Mouse (Mus musculus) 3134 (cell line): ENCODE data around the gene Adgrg2.

Experiments used
- DNase-seq: peaks from one replicate; pipeline ENCODE4 v3.0.0-alpha.2; 2011; ENCODE audit warnings: low spot score; ENCODE audit not compliant: insufficient read length; ENCODE audit errors: extremely low read depth

Gene Adgrg2

DNA sequence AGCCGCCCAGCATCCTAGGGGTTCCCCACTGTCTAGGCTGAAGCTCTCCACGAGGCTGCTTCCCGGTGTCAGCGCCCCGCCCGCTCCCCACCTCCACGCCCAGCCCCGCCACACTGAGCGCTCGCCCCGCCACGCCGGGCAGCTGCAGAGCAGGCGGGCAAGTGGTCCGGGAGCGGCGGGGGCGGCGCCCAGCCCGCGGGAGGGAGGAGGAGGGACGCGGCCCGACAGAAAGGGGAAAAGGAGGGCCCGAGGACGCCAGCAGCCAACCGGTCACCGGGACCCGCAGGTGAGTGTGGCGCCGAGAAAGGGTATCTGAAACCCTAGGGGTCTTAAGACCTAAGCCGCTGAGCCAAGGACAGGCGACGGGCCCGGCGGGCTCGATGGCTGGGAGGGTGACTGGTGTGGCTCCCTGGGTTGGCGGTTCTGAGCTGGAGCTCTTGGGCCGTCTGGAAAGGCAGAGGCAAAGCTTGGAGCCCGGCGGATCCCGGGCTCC, at the start of gene Adgrg2:
Gene Adgrg2, plus strand, starts transcription at position 227 of the 493 bp plus-strand sequence.
- peak; percentile 5 for DNase-seq

DNA sequence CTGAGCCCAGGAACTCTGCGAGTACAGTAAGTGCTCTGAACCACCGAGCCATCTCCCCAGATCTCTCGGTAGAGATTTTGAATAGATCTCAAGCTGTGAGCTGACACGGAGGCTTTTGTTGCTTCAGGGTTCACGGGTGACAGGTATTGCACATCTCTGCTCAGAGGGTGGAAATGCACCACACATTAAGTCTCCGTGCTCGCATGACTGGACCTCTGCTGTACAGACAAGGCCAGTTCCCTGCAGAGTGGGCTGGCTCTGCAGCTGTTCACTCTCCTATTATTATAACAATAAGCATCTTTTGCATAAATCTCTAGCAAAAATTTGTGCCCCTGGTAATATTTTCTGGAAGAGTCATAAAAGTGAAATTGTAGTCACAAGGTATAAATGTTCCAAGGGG, 39.5 kb upstream of the Adgrg2 start:
- DNase-seq: no peak

DNA sequence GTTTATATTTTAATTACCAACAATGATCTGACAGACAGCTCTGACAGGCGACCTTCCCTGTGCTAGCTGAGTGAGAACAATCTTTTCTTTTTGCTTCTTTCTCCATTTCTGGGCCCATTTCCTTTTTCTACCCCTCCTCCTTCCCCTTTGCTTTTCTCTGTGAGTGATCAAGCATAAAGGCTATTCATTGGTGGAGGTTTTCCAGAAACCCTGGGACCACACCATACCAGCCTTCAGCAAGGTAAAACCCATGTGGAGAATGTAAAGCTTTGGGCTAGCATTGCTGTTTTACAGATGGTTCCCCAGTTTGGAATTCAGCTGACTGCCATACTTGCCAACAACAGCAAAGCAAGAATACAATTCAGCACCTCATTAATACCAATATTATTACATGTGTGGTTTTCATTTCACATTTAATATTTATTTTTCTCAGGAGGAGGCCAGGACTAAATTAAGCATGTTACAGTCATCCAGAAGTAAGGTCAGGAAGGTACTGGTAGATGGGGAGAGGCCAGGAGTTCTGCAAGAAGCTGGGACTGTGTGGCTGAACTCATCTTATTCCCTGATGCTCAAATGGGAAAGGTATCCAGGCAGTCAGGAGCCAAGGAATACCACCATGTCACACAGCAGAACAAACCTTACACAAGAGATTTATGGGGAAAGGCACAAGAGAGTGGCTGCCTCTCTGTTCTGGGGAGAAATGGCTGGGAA, 38.4 kb upstream of the Adgrg2 start:
- no peak for DNase-seq

DNA sequence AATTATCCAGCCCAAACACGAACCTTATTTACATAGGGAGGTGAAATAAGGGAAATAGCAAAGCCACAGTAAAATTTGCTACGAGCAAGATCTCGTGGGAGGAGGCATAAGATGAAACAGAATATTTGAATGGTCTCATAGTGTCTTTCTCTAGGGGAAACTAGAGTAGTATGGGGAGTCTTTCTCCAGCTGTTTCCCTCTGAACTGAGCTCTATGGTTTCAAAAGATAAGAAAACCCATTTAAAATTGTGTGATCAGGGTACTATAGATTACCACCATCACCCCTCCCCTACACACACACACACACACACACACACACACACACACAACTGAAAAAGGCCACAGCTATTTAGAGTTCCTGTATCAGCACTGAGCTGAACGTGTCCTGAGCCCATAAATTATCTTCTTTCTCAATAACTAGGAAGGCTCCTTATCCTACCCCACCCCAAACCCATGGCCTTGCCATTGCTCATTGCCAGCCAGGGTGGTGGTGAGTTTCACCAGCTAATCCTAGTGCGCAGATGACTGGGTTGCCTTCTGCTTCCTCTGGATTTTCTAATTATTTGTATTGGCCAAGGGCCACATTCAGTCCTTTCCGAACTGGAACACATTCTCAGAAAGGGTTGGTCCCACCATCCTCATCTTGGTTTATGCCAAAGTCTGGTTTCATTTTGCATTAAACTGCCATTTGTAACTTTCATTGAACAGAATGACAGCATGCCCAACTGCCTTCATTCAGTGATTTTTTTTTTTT, 5.6 kb upstream of the Adgrg2 start:
- DNase-seq: no peak

DNA sequence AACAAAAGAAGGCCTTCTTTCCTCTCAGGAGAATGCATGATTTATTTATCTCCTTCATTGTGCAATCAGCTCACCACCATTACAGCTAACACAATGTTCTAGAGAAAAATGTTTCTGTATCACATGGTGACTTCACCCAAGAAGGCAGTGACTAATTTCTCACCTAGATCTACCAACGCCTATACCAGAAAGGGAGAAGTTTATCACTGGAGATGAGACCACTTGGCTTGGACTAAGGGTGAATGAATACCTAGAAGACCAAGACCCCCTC, 5.1 kb upstream of the Adgrg2 start:
- no peak for DNase-seq

DNA sequence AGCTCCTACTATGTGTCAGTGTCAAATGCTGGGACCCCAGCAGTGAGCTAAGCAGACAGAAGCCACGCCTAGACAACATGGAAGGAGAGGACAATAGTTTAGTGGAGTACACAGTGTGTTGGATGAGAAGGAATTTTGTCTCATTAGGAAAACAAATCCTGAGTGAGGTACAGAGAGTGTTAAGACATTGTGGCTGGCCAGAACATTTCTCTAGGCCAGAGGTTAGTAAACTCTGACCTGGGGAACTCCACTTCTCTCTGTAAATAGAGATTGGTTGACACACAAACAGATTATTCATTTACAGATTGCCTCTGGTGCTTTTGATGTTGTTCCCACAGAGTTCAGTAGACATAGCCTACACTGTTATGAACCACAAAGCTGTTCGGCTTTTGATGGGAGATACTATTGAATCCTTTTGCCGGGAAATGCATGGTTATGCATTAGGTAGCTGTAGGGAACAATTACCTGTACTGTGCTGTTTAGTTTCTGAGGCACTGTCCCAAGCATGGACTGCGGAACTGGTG, 22.5 kb downstream of the Adgrg2 start:
- DNase-seq: no peak

DNA sequence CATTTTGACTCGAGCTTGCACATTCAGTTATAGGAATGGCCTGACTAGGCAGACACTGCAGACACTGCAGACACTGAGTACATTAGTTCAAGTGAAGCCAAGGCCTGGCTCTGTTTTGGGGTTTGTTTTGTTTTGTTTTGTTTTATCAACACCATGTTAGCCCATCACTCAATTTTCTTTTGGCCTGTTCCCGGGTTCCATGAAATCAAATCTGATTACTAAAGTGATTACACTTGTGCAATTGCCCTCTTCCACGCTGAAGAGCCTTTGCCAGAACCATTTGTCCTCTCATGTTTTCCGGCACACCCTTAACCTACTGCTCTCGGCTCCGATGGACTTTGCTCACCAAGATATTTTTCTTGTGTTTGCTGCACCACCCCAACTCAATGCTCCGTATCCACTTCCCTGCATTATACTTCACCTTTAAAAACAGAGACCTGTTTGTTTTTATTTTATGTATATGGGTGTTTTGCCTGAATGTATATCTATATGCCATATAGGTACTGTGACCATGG, 23.4 kb downstream of the Adgrg2 start:
- no peak for DNase-seq

DNA sequence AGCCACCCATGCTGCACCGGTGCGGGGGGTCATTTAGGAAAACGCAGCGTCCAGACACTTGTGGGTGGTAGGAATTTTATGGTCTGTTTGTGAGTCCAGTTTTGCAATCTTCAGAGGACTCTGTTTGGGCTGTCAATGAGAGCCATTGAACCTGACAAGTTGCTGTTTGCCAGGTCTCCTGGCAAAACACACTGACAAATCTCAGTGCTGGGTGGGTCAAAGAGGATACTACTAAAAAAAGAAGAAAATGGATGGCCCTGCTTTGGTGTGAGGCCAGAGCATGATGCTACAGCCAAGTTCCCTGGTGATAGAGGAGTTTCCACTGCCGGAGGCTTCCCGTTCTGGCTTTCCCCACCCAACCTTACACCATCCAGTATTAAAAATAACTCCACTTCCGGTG, 27.9 kb downstream of the Adgrg2 start:
- no peak for DNase-seq

DNA sequence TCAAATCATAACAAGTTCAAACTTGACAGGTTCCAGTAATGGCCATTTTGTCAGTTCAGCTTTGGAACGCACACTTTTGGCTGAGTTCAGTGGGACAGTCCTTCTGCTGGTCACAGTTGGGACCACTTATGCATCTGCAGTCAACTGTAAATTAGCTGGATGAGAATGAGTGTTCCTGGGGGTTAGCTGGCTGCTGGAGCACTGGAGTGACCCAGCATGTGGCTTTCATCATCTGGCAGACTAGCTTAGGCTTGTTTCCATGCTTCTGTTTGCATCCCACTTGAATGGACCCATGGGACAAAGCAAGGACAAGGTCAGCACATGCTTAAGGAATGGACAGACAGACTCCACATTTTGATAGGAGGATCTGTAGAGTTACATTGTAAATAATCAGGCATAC, 33.2 kb downstream of the Adgrg2 start:
- DNase-seq: no peak

DNA sequence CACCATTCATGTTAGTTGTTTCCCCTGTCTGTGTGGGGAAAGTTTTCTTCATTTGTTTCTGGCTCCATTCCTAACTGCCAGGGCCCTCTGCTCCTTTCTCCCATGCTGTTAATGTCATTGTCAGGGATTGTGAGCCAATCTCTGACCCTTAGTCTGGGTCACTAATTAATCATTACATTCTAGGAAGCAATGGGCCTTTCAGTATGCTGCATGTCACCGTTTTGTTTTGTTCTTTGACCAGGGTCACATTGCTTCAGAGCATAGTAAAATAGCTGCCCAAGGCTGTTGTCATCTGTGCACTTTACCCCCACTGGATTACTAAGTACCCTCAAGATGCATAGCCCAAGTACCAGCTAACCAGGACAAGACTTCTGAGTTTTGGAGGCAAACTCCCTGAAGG, 36.0 kb downstream of the Adgrg2 start:
- DNase-seq: no peak

DNA sequence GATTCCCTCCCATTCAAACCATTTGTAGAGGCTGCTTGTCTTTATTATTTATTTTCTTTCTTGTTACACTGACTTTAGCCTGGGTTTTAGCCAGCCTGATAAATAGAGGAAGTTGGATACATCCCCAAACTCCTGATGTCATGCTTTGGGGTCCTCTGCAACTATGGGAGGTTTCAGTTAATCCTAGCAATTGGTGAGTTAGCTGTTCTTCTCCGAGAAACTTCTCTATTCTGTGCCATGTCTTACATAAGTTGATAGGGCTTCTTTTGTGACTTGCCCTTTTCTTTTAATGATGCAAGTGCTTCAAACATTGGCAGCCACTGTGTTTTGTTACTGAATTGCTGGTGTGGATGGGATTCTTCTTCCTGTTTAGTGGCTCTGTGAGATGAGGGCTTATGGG, 36.4 kb downstream of the Adgrg2 start:
- DNase-seq: no peak

DNA sequence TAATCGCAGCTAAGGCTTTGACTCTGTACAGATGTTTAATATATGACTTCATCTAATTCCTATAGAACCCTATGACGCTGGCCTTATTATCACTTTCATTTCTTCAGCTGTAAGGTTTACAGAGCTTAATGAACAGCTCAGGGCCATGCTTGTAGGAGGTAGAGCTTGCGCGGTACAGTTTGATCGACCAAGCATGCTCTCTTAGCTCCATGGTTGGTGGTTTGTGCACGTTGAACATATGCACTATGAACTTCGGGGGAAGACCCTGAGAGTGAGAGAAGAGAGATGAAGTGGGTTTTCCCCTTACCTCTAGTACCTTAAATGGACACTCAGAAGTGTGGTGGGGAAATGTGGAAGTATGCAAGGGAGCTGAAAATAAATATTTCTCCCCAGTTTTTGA, 41.7 kb downstream of the Adgrg2 start:
- no peak for DNase-seq

DNA sequence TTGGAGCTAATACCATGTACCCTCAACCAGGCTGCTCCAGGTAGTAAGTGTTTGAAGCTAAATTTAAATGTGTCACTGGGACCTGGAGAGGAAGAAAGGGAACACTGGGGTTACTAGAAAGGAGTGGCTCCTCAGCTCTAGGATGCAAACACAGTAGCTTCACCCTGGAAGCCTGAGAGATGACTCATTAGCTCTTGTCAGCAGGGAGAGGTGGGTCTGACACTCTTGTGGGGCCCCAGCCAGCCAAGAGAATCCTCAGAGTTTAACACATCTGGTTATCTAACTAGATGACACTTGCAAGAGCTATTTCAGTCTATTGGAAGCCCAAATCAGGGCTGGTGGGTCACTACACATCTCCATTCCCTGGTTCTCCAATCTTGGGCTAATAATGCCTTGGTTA, 50.8 kb downstream of the Adgrg2 start:
- DNase-seq: no peak

DNA sequence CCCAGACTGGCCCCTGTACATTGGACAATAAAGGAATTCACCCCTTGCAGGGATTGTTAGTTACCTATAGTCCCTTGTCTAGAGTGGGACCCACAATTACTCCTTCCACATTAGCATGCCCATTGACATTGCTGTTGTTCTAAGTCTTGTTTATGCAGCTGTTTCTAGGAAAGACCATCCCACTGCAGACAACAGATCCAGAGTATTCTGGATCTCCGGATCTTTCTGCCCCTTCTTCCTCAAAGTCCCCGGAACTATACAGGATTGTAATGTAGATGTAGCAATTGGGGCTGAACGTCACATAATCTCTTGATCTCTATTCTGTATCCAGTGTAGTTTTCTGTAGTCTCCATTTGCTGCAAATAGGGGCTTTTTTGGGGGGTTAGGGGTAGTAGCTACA, 57.9 kb downstream of the Adgrg2 start:
- no peak for DNase-seq

DNA sequence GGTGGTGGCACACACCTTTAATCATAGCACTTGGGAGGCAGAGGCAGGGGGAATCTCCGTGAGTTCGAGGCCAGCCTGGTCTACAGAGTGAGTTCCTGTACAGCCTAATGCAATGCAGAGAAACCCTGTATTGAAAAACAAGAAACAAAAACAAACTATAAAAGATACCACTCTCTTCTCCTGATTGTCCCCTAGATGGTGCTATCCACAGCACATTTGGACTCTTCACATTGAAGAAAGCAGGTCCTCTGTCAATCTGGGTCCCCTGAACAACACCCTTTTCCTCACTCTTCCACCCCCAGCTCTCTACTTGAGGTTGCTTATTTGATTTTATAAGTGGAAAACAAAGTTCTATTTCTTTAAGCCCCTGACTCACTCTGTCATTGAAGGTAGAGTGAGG, 58.9 kb downstream of the Adgrg2 start:
- DNase-seq: no peak

DNA sequence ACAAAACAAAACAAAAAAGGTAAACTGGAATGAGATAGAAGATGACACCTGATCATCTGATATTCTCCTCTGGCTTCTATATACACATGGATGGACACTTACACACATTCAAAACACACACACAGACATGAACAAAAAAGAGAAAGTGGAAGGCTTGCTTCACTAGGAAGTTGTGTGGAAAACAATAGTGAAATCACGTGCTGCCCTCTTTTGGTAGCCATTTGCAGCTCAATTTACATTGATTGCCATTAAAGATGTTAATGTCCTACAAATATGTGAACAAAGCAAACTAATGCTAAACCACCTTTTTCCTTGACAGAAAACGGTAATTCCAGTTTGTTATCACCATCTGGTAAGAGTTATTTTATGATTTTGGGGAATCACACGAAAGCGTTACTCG, 65.2 kb downstream of the Adgrg2 start:
- no peak for DNase-seq

DNA sequence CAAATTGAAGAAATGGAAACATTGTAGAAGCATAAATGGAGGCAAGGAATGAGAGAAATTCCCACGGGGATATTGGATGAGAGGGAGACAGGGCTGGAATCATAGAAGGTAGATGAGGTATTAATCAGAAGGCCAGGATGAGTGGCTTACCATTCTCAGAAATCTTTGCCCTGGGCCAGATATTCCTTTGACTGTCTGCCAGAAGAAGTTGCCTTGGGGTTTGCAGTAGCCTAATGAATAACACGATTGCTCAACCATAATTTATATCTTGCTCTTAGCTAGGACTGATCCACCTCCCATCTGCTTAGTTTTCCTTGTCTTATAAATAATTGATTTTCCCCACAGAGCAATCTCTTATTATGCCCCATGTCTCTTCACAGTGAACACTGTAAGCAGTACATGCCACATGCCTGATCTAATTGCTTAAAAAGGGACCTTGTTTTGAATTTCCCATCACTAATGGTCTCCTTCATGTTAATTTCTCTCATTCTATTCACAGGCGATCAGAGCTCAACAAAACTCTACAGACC, 80.8 kb downstream of the Adgrg2 start:
- DNase-seq: no peak

DNA sequence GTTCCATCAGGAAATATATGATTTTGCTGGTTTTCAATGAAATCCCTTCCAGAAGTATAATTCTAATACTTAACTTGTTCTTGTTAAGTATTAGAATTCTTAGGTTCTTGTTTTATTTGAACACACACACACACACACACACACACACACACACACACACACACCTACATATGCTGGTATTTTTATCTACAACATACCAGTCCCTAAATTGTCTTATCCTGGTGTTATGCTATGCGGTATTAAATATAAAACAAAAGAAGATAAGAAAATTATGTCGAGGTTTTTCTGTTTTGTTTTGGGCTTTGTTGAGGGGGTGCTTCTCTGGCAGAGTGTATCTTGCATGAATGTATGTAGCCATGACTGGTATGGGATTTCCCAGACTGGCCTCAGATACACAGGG, 99.3 kb downstream of the Adgrg2 start:
- no peak for DNase-seq

DNA sequence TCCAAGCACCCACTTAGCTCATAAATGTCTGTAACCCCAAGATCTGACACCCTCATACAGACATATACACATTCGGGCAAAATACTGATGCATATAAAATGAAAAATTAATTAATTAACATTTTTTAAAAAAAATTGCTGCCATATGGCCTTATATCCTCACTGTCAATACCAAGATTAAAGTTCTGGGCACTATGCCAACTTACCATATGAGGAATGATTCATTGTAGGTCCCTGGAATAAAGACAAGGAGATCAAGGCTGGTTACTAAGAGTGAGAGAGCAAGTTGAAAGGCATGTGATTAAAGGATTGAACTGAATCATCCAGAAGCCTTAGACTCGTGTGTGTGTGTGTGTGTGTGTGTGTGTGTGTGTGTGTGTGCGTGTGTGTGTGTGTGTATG, 103.8 kb downstream of the Adgrg2 start:
- peak; percentile 13 for DNase-seq

DNA sequence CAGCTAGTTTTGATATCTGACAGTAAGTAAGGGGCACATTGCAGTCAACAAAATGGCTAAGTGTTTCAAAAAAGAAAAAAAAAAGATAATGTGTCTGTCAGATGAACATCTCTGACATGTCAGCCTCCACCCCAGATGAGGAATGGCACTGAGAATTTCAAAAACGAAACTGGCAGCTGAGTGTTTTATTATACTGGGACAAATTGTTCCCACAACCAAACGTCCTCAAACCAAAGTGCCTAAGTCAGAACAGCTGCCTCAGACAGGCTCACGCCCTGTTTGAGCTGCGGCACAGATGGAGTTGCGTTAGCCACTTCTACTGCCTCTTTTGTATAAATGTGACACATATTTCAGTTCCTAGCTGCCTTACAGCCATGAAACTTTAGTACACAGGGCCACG, 104.4 kb downstream of the Adgrg2 start:
- no peak for DNase-seq

DNA sequence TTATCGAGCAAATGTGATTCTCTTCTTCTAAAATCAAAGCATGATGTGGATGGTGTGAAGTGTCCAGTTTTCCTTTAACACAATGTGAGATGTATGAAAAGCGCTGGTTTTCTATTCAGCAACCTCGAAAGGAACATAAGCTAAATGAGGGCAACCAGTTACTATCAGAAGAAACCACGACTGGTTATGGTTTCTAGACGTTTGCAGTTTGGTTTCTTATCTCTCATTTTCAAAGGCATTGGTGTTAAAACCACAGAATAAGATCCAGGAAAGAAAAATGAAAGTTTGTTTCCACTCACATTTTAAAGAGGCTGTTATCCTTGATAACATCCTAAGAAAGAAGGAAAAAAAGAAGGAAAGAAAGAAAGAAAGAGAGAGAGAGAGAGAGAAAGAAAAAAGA, 106.0 kb downstream of the Adgrg2 start:
- DNase-seq: no peak

DNA sequence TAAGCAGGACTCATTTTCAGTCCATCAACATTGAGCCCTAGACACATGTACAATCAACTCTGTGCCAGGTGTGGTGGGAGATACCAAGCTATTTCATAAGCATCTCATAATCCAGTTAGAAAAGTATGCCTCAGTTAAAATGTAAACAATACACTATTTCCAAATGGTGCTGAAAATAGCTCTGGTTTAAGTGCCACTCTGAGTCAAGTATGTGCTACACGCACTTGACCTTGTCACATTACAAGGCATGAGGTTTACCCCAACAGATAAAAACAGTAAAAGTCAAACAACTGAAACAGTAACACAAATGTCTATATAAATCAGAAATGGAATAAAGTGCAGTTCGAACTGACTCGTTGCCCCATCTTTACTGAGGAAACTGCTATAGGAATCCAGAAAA, 110.6 kb downstream of the Adgrg2 start:
- no peak for DNase-seq
